Mouse (Mus musculus) ovary, adult 2 months (tissue): ENCODE results near the gene Mier1. TPM values are rescaled to one million over a fixed set of nuclear protein-coding genes. Genes with fewer than 3 reads are reported as not detected.

Experiments
- polyA plus RNA-seq: library from polyadenylated mRNA; depleted of rRNA; stranded (reverse); fragments of >200 nt; gene quantifications from 2 replicates; pipeline ENCODE4 v1.2.3, GENCODE M21; 2012; rRNA removed

Gene Mier1
- 11.2 and 16.6 TPM in 2 replicates for polyA plus RNA-seq

GRCm38 (mm10) chr4:103114184-103115111 lies at the start of gene Mier1, which contains the start of gene Wdr78:
Mier1 (plus strand) TSS chr4:103114390.
Wdr78 (minus strand) TSS chr4:103114555.

Other genes starting within 250 kb of the Mier1 start
- 0.22 and 0.59 TPM in 2 replicates for gene Tctex1d1, start 135.8 kb upstream of the Mier1 start, polyA plus RNA-seq
- not detected in 2 replicates for gene Insl5, start 87.5 kb upstream of the Mier1 start, polyA plus RNA-seq
- gene Wdr78, start 165 bp downstream of the Mier1 start, polyA plus RNA-seq: 2.1 and 3.4 TPM in 2 replicates
- gene Slc35d1, start 100.8 kb downstream of the Mier1 start, polyA plus RNA-seq: 7.1 and 14.3 TPM in 2 replicates
- not detected in 2 replicates for gene 4921539E11Rik, start 176.5 kb downstream of the Mier1 start, polyA plus RNA-seq
- gene Oma1, start 199.4 kb downstream of the Mier1 start, polyA plus RNA-seq: 7.2 and 7.6 TPM in 2 replicates